Mouse (Mus musculus) thymus, adult 2 months (tissue): ENCODE measurements around the gene Hoxb7.

ENCODE experiments used
- CTCF ChIP-seq: fragments of 200-500 bp; IDR thresholded peaks from 2 replicates; pipeline ENCODE4 v1.5.1; 2012; ENCODE audit warnings: mild to moderate bottlenecking, control low read depth, low read length, moderate library complexity, borderline replicate concordance; ENCODE audit not compliant: control insufficient read depth, poor library complexity, insufficient read depth; ENCODE audit errors: extremely low read depth
- POLR2A ChIP-seq: fragments of 200-500 bp; IDR thresholded peaks from 2 replicates; pipeline ENCODE4 v1.6.1; 2012; ENCODE audit warnings: mild to moderate bottlenecking, low read length, control low read depth, moderate library complexity; ENCODE audit not compliant: control insufficient read depth, poor library complexity, insufficient read depth; ENCODE audit errors: extremely low read depth

DNA sequence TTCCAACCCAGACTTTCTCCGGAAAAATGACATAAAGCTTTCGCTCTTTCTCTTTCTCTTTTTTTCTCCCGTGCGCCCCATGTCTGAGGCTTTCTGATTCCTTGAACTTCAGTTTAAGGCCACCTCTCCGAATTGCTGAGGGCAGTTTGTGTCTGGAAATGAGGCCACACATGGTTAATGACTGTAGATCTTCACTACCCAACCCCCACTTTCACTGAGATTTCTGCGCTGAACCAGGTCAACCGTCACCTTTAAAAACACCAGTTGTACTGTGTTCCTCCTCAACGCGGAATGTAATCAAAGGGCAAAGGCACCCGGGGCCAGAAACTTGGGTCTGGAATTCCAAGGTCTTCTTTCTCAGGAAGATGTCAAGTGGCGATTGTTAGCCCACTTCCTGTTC lies 32.2 kb upstream of the Hoxb7 start:
- no peak for TF ChIP-seq CTCF
- TF ChIP-seq POLR2A, result no peak
